11 mouse cellular contexts compared by ENCODE assay signal in the genomic region with DNA sequence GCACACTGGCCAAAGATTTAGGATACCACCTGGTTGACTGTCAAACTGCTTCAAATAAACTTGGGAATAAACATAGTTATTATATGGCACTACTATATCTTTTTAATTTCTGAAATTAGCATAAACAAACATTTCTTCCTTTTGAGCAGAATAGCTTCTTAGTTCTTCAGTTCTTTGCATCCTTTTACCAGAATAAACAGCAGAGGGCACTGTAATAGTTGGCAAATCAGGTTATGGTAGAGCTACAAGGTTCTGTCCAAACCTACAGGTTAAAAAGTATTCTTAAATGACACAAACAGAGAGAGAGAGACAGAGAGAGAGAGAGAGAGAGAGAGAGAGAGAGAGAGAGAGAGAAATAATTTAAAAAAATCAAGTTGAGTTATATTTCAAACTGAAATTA.
A peak's percentile ranks its signal among the peaks of the same experiment; 100 is the strongest.
DNase-seq lines count a peak whose midpoint lies in the region; ATAC-seq lines count a peak whose summit lies in the region.
"Had no signal": no experiment of that assay in that cellular context is flagged by ENCODE, and none has a peak within 500 bp of the region (broad histone marks: within the 10 kb centered on the region; RNA-seq: fewer than 3 reads in every experiment).

No protein-coding gene starts in this region.

- H3K4me2 ChIP-seq in embryonic facial prominence, embryonic 11.5 days (ENCODE audit: low read depth, low read length) = no peak overlapping the region
- H3K4me2 ChIP-seq in kidney, embryonic 14.5 days (replicated peaks; ENCODE audit: low read depth, low read length) = no peak overlapping the region
- H3K4me2 ChIP-seq: limb, embryonic 13.5 days had no signal

- no peaks in the 10 kb centered on the region for H3K27me3 ChIP-seq in embryonic facial prominence, embryonic 11.5 days (ENCODE audit: control insufficient read depth, insufficient read depth, low read length)
- no peaks in the 10 kb centered on the region for H3K27me3 ChIP-seq in embryonic facial prominence, embryonic 10.5 days (replicated peaks; ENCODE audit: low read depth, poor library complexity, severe bottlenecking)
- no peaks in the 10 kb centered on the region for H3K27me3 ChIP-seq in kidney, embryonic 14.5 days (ENCODE audit: control insufficient read depth, insufficient read depth, low read length)
- H3K27me3 ChIP-seq: limb, embryonic 13.5 days had no signal

- H3K27ac ChIP-seq in embryonic facial prominence, embryonic 11.5 days (replicated peaks; ENCODE audit: low read depth, low read length) = no peak overlapping the region
- no peak overlapping the region for H3K27ac ChIP-seq in embryonic facial prominence, embryonic 10.5 days (replicated peaks)
- no peak overlapping the region for H3K27ac ChIP-seq in kidney, embryonic 14.5 days (ENCODE audit: low read depth, low read length)
- H3K27ac ChIP-seq: forebrain, embryonic 10.5 days; limb, embryonic 13.5 days had no signal

- peak; percentile 40 for DNase-seq in embryonic facial prominence, embryonic 11.5 days (ENCODE audit: low spot score)
- DNase-seq in embryonic facial prominence, embryonic 10.5 days (ENCODE audit: low spot score) = no peak
- DNase-seq in kidney, adult 9 months = peak; percentile 7
- DNase-seq in 416B (ENCODE audit: low read depth) = peak; percentile 32
- peak; percentile 77 for DNase-seq in brain, adult 2 months (ENCODE audit: low read depth, low spot score)
- DNase-seq in gastrocnemius, postnatal 25 days = no peak

- no peak for ATAC-seq in embryonic facial prominence, embryonic 11.5 days (replicated peaks; ENCODE audit: insufficient number of reproducible peaks, low FRiP score, low TSS enrichment, low read depth)
- ATAC-seq in kidney, embryonic 14.5 days (ENCODE audit: low FRiP score, low TSS enrichment) = no peak
- no peak for ATAC-seq in megakaryocyte progenitor cell, adult 5-6 weeks (replicated peaks; ENCODE audit: poor library complexity)

- no peaks in the 10 kb centered on the region for H3K9me3 ChIP-seq in embryonic facial prominence, embryonic 11.5 days (replicated peaks; ENCODE audit: control insufficient read depth, low read length)
- no peaks in the 10 kb centered on the region for H3K9me3 ChIP-seq in embryonic facial prominence, embryonic 10.5 days
- no peaks in the 10 kb centered on the region for H3K9me3 ChIP-seq in kidney, embryonic 14.5 days (ENCODE audit: control insufficient read depth, low read length)
- H3K9me3 ChIP-seq: forebrain, embryonic 10.5 days; limb, embryonic 13.5 days had no signal

- no peaks in the 10 kb centered on the region for H3K36me3 ChIP-seq in embryonic facial prominence, embryonic 11.5 days (replicated peaks; ENCODE audit: control insufficient read depth, insufficient read depth, low read depth, low read length)
- H3K36me3 ChIP-seq in embryonic facial prominence, embryonic 10.5 days (replicated peaks) = no peaks in the 10 kb centered on the region
- no peaks in the 10 kb centered on the region for H3K36me3 ChIP-seq in kidney, embryonic 14.5 days (ENCODE audit: control insufficient read depth, insufficient read depth, low read length)
- H3K36me3 ChIP-seq: forebrain, embryonic 10.5 days; limb, embryonic 13.5 days had no signal

- H3K4me1 ChIP-seq in embryonic facial prominence, embryonic 11.5 days (ENCODE audit: control insufficient read depth, insufficient read depth, low read length) = no peaks in the 10 kb centered on the region
- H3K4me1 ChIP-seq in embryonic facial prominence, embryonic 10.5 days = no peaks in the 10 kb centered on the region
- H3K4me1 ChIP-seq in kidney, embryonic 14.5 days (ENCODE audit: control insufficient read depth, insufficient read depth, low read length) = no peaks in the 10 kb centered on the region
- H3K4me1 ChIP-seq: forebrain, embryonic 10.5 days; limb, embryonic 13.5 days had no signal

- no peak overlapping the region for H3K9ac ChIP-seq in embryonic facial prominence, embryonic 11.5 days (replicated peaks; ENCODE audit: low read length)
- no peak overlapping the region for H3K9ac ChIP-seq in kidney, embryonic 14.5 days (ENCODE audit: low read depth, low read length)
- H3K9ac ChIP-seq: limb, embryonic 13.5 days had no signal

- no peak overlapping the region for H3K4me3 ChIP-seq in embryonic facial prominence, embryonic 11.5 days (ENCODE audit: low read depth, low read length)
- no peak overlapping the region for H3K4me3 ChIP-seq in embryonic facial prominence, embryonic 10.5 days
- H3K4me3 ChIP-seq in kidney, embryonic 14.5 days (ENCODE audit: low read length) = no peak overlapping the region
- H3K4me3 ChIP-seq: forebrain, embryonic 10.5 days; limb, embryonic 13.5 days; myocyte had no signal

Comparison
In these comparisons a context has a peak if more than half of its experiments do, and no peak if none do; other contexts are left out.
1. DNase-seq: peak in embryonic facial prominence, embryonic 11.5 days (single experiment), kidney, adult 9 months (single experiment), 416B (single experiment) and brain, adult 2 months (single experiment); none in embryonic facial prominence, embryonic 10.5 days (single experiment) and gastrocnemius, postnatal 25 days (single experiment).